Mouse (Mus musculus): Measurements from ENCODE around the gene Gm28490.
"Not testable (repeated sequence)": the region's sequence is repeated elsewhere in the genome, so short reads cannot be mapped to it uniquely, and the experiment has no call there.

Gm28490 gene

DNA sequence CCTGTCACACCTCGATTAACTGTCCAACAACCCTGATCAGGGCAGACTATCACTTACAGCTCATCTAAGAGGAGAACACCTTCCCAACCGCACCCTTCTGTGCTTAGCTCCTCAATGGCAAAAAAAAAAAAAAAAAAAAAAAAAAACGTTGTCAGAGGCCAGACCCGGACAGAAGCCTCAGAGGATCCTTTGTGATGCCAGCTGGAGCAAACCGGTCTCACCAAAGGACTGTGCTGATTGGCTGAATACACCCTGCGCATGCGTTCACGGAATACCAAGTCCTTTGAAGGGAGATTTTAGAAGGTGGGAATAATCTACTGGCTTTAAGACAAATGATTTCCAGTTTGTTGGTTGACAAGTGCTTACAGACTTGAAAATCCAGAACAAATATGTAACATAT is at the start of gene Gm28490:
Gene Gm28490, minus strand, starts transcription at position 101 of the 400 bp plus-strand sequence.
- DNase-seq: not testable (repeated sequence)
